Mouse (Mus musculus): ENCODE data around the gene Tfip11. TPM values are rescaled to one million over a fixed set of nuclear protein-coding genes. Genes with fewer than 3 reads are reported as not detected.

The Tfip11 gene
- polyA plus RNA-seq, 1 experiment = not detected

GRCm38 (mm10) chr5:112282780-112283482 is 43.2 kb upstream of the Tfip11 start:
- Histone ChIP-seq H3K27ac (ENCODE audit: insufficient read depth, low read depth, low read length) (no peak overlapping the region), H3K4me3 (ENCODE audit: insufficient read depth, low read depth, low read length) (no peak overlapping the region), H3K4me1 (ENCODE audit: control insufficient read depth, insufficient read depth, low read length) (peaks cover 63% of the 10 kb centered on the region)
- no peak for TF ChIP-seq CTCF (IDR thresholded peaks at IDR 0.05; ENCODE audit: insufficient read depth, low read depth, low read length)
- TF ChIP-seq POLR2A (IDR thresholded peaks at IDR 0.05; ENCODE audit: insufficient read depth, low read depth, low read length) = no peak
- 85% methylated on average over 9 of the region's 9 CpGs for WGBS

DNA sequence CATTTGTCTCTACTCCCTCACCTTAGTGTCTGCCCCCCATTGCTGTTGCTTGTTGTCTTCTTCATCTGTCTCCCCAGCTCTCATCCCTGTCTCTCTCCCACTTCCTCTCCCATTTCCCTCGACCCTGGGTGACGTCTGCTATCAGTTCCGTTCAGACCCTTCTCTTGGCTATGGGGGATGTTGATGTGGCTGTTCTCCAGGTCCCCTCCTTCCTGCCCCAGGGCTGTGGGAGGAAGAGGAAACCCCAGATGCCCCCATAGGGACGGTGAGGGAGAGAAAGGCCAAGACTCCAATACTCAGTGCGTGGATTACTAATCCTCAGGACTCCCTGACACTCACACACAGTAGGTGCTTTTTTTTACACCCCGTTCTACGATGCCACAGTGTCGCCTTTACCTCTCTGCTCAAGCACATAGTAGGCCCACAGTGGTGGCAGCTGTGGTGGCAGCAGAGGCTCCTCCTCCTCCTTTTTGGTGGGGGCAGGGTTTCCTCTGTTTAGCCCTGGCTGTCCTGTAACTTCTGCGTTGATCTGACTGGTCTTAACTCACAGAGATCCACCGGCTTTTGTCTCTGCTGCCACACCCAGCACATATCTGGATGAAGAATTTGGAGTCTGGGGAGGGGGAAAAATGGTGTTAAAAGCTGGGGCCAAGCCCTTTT is 42.5 kb upstream of the Tfip11 start:
- no peak overlapping the region for H3K27ac ChIP-seq (ENCODE audit: insufficient read depth, low read depth, low read length)
- H3K4me3 ChIP-seq (ENCODE audit: insufficient read depth, low read depth, low read length) = no peak overlapping the region
- H3K4me1 ChIP-seq (ENCODE audit: control insufficient read depth, insufficient read depth, low read length) = peaks cover 64% of the 10 kb centered on the region
- TF ChIP-seq POLR2A (IDR thresholded peaks at IDR 0.05; ENCODE audit: insufficient read depth, low read depth, low read length) = no peak
- no peak for TF ChIP-seq CTCF (IDR thresholded peaks at IDR 0.05; ENCODE audit: insufficient read depth, low read depth, low read length)
- 85% methylated on average over 10 of the region's 10 CpGs for WGBS

DNA sequence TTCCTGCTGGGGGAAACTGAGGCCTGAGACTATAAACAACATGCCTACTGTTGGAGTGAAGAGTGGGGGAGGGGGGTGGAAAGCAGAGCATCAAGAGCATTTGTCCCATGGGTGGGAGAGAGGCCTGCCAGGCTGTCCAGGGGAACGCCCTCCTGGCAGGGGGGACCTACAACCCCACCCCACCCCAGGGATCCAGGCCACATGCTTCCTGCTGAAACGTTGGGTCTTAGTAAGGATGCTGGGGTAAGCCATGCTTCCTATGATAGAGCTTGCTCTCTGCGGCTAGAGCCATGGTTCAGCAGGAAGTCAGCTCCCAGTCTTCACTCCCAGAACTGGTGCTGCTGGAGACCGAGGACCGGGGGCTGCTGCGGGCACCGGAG is 42.0 kb upstream of the Tfip11 start:
- 81% methylated on average over 7 of the region's 7 CpGs for WGBS
- TF ChIP-seq POLR2A (IDR thresholded peaks at IDR 0.05; ENCODE audit: insufficient read depth, low read depth, low read length) (no peak), CTCF (IDR thresholded peaks at IDR 0.05; ENCODE audit: insufficient read depth, low read depth, low read length) (no peak)
- H3K27ac ChIP-seq (ENCODE audit: insufficient read depth, low read depth, low read length) = no peak overlapping the region
- no peak overlapping the region for H3K4me3 ChIP-seq (ENCODE audit: insufficient read depth, low read depth, low read length)
- peaks cover 59% of the 10 kb centered on the region for H3K4me1 ChIP-seq (ENCODE audit: control insufficient read depth, insufficient read depth, low read length)

GRCm38 (mm10) chr5:112285548-112286085 is 40.5 kb upstream of the Tfip11 start:
- peaks cover 47% of the 10 kb centered on the region for H3K4me1 ChIP-seq (ENCODE audit: control insufficient read depth, insufficient read depth, low read length)
- H3K27ac ChIP-seq (ENCODE audit: insufficient read depth, low read depth, low read length) = no peak overlapping the region
- no peak overlapping the region for H3K4me3 ChIP-seq (ENCODE audit: insufficient read depth, low read depth, low read length)
- 88% methylated on average over 7 of the region's 7 CpGs for WGBS
- TF ChIP-seq POLR2A (IDR thresholded peaks at IDR 0.05; ENCODE audit: insufficient read depth, low read depth, low read length) (no peak), CTCF (IDR thresholded peaks at IDR 0.05; ENCODE audit: insufficient read depth, low read depth, low read length) (no peak)

GRCm38 (mm10) chr5:112286608-112286983 is 39.6 kb upstream of the Tfip11 start:
- H3K27ac ChIP-seq (ENCODE audit: insufficient read depth, low read depth, low read length) = no peak overlapping the region
- peaks cover 44% of the 10 kb centered on the region for H3K4me1 ChIP-seq (ENCODE audit: control insufficient read depth, insufficient read depth, low read length)
- TF ChIP-seq POLR2A (IDR thresholded peaks at IDR 0.05; ENCODE audit: insufficient read depth, low read depth, low read length) = no peak
- no peak for TF ChIP-seq CTCF (IDR thresholded peaks at IDR 0.05; ENCODE audit: insufficient read depth, low read depth, low read length)
- WGBS = 76% methylated on average over 2 of the region's 2 CpGs
- no peak overlapping the region for H3K4me3 ChIP-seq (ENCODE audit: insufficient read depth, low read depth, low read length)

DNA sequence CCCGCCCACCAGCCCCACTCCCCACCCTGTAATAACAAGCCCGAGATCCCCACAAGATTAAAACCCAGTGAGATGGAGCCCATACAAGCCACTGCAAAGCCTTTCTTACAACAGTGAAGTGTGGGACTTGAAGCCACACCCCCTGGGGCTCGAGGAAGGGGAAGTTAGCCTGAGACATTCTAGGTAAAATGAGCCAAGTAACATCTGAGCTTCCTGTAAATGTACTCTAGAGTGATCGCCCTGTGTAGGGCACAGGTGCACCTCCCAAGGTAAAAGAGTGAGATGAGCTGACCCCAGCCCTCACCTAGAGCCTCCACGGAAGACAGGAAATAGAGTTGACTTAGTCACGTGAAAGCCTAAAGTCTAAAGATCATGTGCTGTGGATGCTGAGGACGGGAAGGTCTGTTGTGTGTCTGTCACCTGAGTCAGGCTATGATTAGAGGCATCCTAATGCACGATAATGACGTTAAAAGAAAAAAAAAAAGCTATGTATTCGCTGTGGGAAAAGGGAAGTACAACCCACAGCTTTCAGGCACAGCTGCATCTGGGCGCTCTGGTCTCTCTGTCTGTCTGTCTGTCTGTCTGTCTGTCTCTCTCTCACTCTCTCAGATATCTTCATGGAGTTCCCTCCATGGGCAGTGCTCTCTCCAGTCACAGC is 39.0 kb upstream of the Tfip11 start:
- TF ChIP-seq POLR2A (IDR thresholded peaks at IDR 0.05; ENCODE audit: insufficient read depth, low read depth, low read length) (no peak), CTCF (IDR thresholded peaks at IDR 0.05; ENCODE audit: insufficient read depth, low read depth, low read length) (no peak)
- H3K4me3 ChIP-seq (ENCODE audit: insufficient read depth, low read depth, low read length) = no peak overlapping the region
- no peak overlapping the region for H3K27ac ChIP-seq (ENCODE audit: insufficient read depth, low read depth, low read length)
- 71% methylated on average over 11 of the region's 11 CpGs for WGBS
- peaks cover 47% of the 10 kb centered on the region for H3K4me1 ChIP-seq (ENCODE audit: control insufficient read depth, insufficient read depth, low read length)

GRCm38 (mm10) chr5:112287652-112288051 is 38.5 kb upstream of the Tfip11 start:
- WGBS = 92% methylated on average over 2 of the region's 2 CpGs

DNA sequence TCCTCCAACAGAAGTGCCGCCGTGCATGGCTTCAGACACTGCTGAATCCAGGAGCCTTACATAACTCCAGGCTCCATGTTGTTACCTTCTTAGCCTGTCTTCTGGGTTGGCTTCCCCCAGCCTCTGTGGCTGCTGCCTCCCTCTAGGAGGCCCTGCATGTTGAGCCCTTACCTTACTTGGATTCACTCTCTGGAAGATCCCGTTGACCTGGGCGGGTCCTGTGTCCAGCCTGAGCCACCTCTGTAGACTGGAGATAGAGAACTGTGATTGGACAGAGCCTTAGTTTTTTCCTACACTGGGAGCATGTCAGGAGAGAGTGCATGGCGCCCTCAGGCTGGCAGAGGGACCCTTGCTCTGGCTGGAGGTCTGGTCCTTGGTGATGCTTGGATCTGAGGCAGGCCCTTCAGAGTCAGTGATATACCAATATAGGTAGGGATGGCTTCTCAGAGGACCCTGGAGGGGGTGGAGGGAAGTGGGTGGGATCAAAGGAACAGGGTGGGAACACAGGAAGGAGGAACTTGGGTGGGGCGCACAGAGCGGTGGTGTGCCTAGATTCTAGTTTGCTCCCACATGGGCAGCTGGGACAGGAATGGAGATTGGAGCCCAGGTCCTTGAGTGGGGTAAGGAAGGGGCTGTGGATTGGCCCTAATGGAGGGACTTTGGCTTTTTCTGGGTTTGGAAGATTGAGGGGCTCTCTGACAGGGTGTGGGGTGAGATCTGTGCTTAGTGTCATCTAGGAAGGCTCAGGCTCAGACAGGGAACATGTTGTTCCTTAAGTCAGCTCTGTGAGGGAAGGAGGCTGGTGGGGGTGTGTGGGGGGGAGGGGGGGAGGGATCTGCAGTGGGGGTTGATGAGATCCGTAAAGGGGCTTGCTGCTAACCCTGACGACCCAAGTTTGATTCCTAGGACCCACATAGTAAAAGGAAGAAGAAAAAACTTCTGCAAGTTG is 37.7 kb upstream of the Tfip11 start:
- peaks cover 55% of the 10 kb centered on the region for H3K4me1 ChIP-seq (ENCODE audit: control insufficient read depth, insufficient read depth, low read length)
- TF ChIP-seq POLR2A (IDR thresholded peaks at IDR 0.05; ENCODE audit: insufficient read depth, low read depth, low read length) (no peak), CTCF (IDR thresholded peaks at IDR 0.05; ENCODE audit: insufficient read depth, low read depth, low read length) (no peak)
- WGBS = 87% methylated on average over 9 of the region's 9 CpGs
- no peak overlapping the region for H3K4me3 ChIP-seq (ENCODE audit: insufficient read depth, low read depth, low read length)
- H3K27ac ChIP-seq (ENCODE audit: insufficient read depth, low read depth, low read length) = no peak overlapping the region

More at GRCm38 (mm10) chr5:112287652-112288051, 38.5 kb upstream of the Tfip11 start:
- Histone ChIP-seq H3K4me3 (ENCODE audit: insufficient read depth, low read depth, low read length) (no peak overlapping the region), H3K27ac (ENCODE audit: insufficient read depth, low read depth, low read length) (no peak overlapping the region), H3K4me1 (ENCODE audit: control insufficient read depth, insufficient read depth, low read length) (peaks cover 49% of the 10 kb centered on the region)
- TF ChIP-seq CTCF (IDR thresholded peaks at IDR 0.05; ENCODE audit: insufficient read depth, low read depth, low read length) = no peak
